Mouse (Mus musculus): Measurements from ENCODE around the gene Slc12a9. TPM values are rescaled to one million over a fixed set of nuclear protein-coding genes. Genes with fewer than 3 reads are reported as not detected.

The Slc12a9 gene
- polyA plus RNA-seq, 1 experiment: not detected

- 91% methylated on average over 11 of the region's 11 CpGs for WGBS
- H3K4me3 ChIP-seq (ENCODE audit: insufficient read depth, low read depth, low read length): no peak overlapping the region
- H3K27ac ChIP-seq (ENCODE audit: insufficient read depth, low read depth, low read length): no peak overlapping the region
- TF ChIP-seq CTCF (IDR thresholded peaks at IDR 0.05; ENCODE audit: insufficient read depth, low read depth, low read length): no peak
- no peak for TF ChIP-seq POLR2A (IDR thresholded peaks at IDR 0.05; ENCODE audit: insufficient read depth, low read depth, low read length)
- no peaks in the 10 kb centered on the region for H3K4me1 ChIP-seq (ENCODE audit: control insufficient read depth, insufficient read depth, low read length)
Observed at GRCm38 (mm10) chr5:137264787-137265186, 68.6 kb downstream of the Slc12a9 start.

Other genes with a start within 250 kb of the Slc12a9 start
- gene Trim56, start 217.4 kb downstream of the Slc12a9 start, polyA plus RNA-seq (2012; ENCODE audit: insufficient read depth, insufficient read length, low replicate concordance, missing spikeins): 43.5 TPM in 1 of 2 replicates, not detected in the other
- not detected in 2 replicates for gene Muc3, start 184.3 kb downstream of the Slc12a9 start, polyA plus RNA-seq (2012; ENCODE audit: insufficient read depth, insufficient read length, low replicate concordance, missing spikeins)
- not detected in 2 replicates for gene Muc3a, start 121.2 kb downstream of the Slc12a9 start, polyA plus RNA-seq (2012; ENCODE audit: insufficient read depth, insufficient read length, low replicate concordance, missing spikeins)
- gene Ache, start 46.1 kb downstream of the Slc12a9 start, polyA plus RNA-seq (2012; ENCODE audit: insufficient read depth, insufficient read length, low replicate concordance, missing spikeins): not detected in 2 replicates
- not detected in 2 replicates for gene Ufsp1, start 39.0 kb downstream of the Slc12a9 start, polyA plus RNA-seq (2012; ENCODE audit: insufficient read depth, insufficient read length, low replicate concordance, missing spikeins)
- 488 TPM in 1 of 2 replicates, not detected in the other for gene Srrt, start 25.9 kb downstream of the Slc12a9 start, polyA plus RNA-seq (2012; ENCODE audit: insufficient read depth, insufficient read length, low replicate concordance, missing spikeins)
- gene Trip6, start 19.2 kb downstream of the Slc12a9 start, polyA plus RNA-seq (2012; ENCODE audit: insufficient read depth, insufficient read length, low replicate concordance, missing spikeins): not detected in 2 replicates
- not detected in 2 replicates for gene Ephb4, start 16.5 kb upstream of the Slc12a9 start, polyA plus RNA-seq (2012; ENCODE audit: insufficient read depth, insufficient read length, low replicate concordance, missing spikeins)
- gene Zan, start 143.5 kb upstream of the Slc12a9 start, polyA plus RNA-seq (2012; ENCODE audit: insufficient read depth, insufficient read length, low replicate concordance, missing spikeins): not detected in 2 replicates
- not detected in 2 replicates for gene Pop7, start 168.9 kb upstream of the Slc12a9 start, polyA plus RNA-seq (2012; ENCODE audit: insufficient read depth, insufficient read length, low replicate concordance, missing spikeins)
- not detected in 2 replicates for gene Gigyf1, start 185.0 kb upstream of the Slc12a9 start, polyA plus RNA-seq (2012; ENCODE audit: insufficient read depth, insufficient read length, low replicate concordance, missing spikeins)
- gene Epo, start 199.6 kb upstream of the Slc12a9 start, polyA plus RNA-seq (2012; ENCODE audit: insufficient read depth, insufficient read length, low replicate concordance, missing spikeins): not detected in 2 replicates
- not detected in 2 replicates for gene Gnb2, start 199.9 kb upstream of the Slc12a9 start, polyA plus RNA-seq (2012; ENCODE audit: insufficient read depth, insufficient read length, low replicate concordance, missing spikeins)
- gene Actl6b, start 219.9 kb upstream of the Slc12a9 start, polyA plus RNA-seq (2012; ENCODE audit: insufficient read depth, insufficient read length, low replicate concordance, missing spikeins): not detected in 2 replicates
- not detected in 2 replicates for gene Tfr2, start 236.2 kb upstream of the Slc12a9 start, polyA plus RNA-seq (2012; ENCODE audit: insufficient read depth, insufficient read length, low replicate concordance, missing spikeins)

Data from olfactory bulb, adult 2 months (tissue).